Mouse (Mus musculus) E14TG2a.4 (cell line): ENCODE results near the gene Stmn1.

Source experiments
- CTCF ChIP-seq: conservative IDR thresholded peaks from 2 replicates; pipeline ENCODE4 v1.5.1; 2014; ENCODE audit warnings: low read length
- NANOG ChIP-seq: IDR thresholded peaks from 2 replicates; pipeline ENCODE4 v1.6.1; 2014; ENCODE audit warnings: borderline replicate concordance, low read length, mixed read lengths
- POU5F1 ChIP-seq: IDR thresholded peaks from 2 replicates; pipeline ENCODE4 v1.6.1; 2014; ENCODE audit warnings: low read length, borderline replicate concordance

DNA sequence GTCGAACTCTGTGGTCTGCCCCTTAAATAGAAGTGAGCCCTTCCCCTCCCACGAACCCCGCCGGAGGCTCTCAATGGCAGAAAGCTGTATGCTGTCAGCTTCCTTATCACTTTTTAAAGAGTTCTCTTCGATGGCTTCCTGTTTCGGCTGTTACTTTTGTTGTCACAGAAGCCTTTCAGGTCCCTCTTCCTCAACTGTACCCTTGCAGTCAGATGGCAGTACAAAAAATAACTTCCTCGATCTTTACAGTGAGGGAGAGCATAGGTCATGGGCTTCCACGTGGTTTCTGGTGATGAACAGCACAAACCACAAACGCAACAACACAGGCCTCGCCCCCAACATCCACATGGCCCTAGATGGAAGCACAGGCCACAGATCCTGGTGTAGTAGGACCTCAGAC lies 7.8 kb upstream of the Stmn1 start:
- TF ChIP-seq CTCF, result no peak
- TF ChIP-seq NANOG, result no peak
- no peak for TF ChIP-seq POU5F1
